Mouse (Mus musculus): ENCODE measurements around the gene Fbxl15. TPM values are rescaled to one million over a fixed set of nuclear protein-coding genes. Genes with fewer than 3 reads are reported as not detected.

Fbxl15 gene
- total and polyA plus RNA-seq, 2 experiments from 2014 or later: 37.2 to 50.3 TPM

DNA sequence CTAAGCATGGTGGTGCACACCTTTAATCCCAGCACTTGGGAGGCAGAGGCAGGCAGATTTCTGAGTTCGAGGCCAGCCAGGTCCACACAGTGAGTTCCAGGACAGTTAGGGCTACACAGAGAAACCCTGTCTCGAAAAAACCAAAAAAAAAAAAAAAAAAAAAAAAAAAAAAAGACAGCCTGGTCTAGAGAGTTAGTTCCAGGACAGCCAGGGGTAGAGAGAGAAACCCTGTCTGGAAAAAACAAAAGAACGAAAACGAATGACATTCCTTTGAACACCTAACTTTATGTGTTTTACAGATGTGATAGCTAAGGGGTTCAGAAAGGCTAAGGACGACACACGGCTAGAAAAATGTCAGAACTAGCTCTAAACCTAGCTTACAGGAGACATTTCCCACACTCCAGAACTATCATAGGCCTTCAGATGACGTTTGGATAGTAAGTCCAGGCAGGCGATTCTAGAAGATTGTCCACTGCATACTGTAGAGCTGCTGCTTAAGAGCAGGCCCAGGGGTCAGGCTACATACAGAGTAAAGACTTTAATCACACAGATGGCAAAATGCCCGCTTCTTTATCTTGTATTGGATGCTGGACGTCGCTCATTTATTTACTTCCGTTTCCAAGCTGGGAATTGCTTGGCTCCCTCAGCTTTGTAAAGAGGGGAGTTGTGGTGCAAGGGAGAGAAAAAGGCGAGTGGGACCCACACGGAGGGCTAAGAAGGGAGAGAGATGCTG, 20.1 kb downstream of the Fbxl15 start:
- Histone ChIP-seq H3K4me2 (ENCODE audit: low read depth) (peak overlapping the region; percentile 95), H3K27me3 (ENCODE audit: insufficient read depth, low read length) (no peaks in the 10 kb centered on the region), H3K4me3 (ENCODE audit: low read depth, low read length) (peak overlapping the region; percentile 78), H3K9ac (peak overlapping the region; percentile 95), H3K27ac (ENCODE audit: low read depth, low read length) (peak overlapping the region; percentile 94), H3K4me1 (ENCODE audit: insufficient read depth) (0 out of 2 replicates have a peak, but pooled peaks cover 4% of the 10 kb centered on the region), H3K36me3 (ENCODE audit: insufficient read depth) (no peaks in the 10 kb centered on the region), H3K9me3 (ENCODE audit: low read length) (no peaks in the 10 kb centered on the region)
- 26% methylated on average over 14 of the region's 14 CpGs for WGBS
- DNase-seq (no peak), ATAC-seq (no peak)
- TF ChIP-seq CTCF (IDR thresholded peaks at IDR 0.05; ENCODE audit: low read depth): no peak

DNA sequence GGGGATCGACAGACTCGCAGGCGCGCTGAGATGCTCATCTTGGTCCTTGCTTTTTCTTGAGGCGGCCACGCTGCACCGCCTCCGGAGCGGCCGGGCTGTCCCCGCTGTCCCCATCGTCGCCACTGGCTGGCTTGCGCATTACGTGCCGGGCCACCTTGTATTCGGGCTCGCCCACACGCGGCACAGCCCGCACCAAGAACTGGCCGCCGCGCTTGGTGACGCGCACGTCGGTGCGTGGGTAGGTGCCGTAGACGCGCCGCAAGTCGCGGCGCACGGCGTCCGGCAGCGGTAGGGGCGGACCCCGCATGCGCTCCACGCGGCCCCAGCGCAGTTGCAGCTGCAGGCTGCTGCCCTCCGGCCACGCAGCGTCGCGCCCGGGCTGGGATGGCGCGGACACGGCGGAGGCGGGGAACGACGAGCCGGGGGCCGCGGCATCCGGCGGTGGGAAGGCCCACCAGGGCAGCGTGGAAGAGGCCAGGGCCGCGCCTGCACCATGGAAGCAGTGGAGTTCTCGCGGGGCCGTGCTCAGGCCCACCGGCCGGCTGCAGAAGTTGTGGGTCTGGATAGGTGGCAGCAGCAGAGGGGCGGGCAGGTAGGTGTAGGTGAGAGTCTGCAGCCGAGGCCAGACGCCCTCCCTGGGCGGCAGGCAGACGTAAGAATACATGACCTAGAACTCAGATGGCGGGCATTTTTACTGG, 20.9 kb downstream of the Fbxl15 start:
- DNase-seq: peak; percentile 94
- H3K36me3 ChIP-seq (ENCODE audit: insufficient read depth): no peaks in the 10 kb centered on the region
- H3K9ac ChIP-seq: peak overlapping the region; percentile 95
- H3K4me1 ChIP-seq (ENCODE audit: insufficient read depth): 0 out of 2 replicates have a peak, but pooled peaks cover 4% of the 10 kb centered on the region
- H3K4me2 ChIP-seq (ENCODE audit: low read depth): peak overlapping the region; percentile 95
- peak overlapping the region; percentile 78 for H3K4me3 ChIP-seq (ENCODE audit: low read depth, low read length)
- H3K27me3 ChIP-seq (ENCODE audit: insufficient read depth, low read length): no peaks in the 10 kb centered on the region
- peak; percentile 17 for TF ChIP-seq CTCF (IDR thresholded peaks at IDR 0.05; ENCODE audit: low read depth)
- peak; percentile 98 for ATAC-seq
- H3K9me3 ChIP-seq (ENCODE audit: low read length): no peaks in the 10 kb centered on the region
- under 1% methylated on average over 69 of the region's 78 CpGs for WGBS
- H3K27ac ChIP-seq (ENCODE audit: low read depth, low read length): peak overlapping the region; percentile 94

DNA sequence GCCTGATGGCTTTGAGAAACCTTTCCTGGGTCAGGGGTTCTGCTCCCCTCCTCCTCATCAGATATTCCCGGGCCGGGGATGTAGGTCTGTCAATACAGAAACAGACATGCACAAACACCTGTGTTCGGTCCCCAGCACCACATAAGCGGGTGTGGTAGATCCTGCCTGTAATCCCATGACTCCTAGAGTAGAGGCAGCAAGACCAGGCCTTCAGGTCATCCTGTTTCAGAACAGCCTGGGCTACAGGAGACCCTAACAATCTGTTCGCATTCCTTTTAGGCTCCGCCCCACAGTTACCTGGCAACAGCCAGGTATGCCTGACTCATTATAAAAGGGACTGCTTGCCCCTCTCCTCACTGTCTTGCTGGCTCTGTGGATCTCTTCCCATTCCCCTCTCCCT, 21.6 kb downstream of the Fbxl15 start:
- WGBS: 26% methylated on average over 6 of the region's 6 CpGs
- peak overlapping the region; percentile 95 for H3K4me2 ChIP-seq (ENCODE audit: low read depth)
- 0 out of 2 replicates have a peak, but pooled peaks cover 4% of the 10 kb centered on the region for H3K4me1 ChIP-seq (ENCODE audit: insufficient read depth)
- ATAC-seq (no peak), DNase-seq (no peak)
- peak overlapping the region; percentile 94; the same call in 1 of the 2 replicates for H3K27ac ChIP-seq (ENCODE audit: low read depth, low read length)
- peak overlapping the region; percentile 95 for H3K9ac ChIP-seq
- peak overlapping the region; percentile 78 for H3K4me3 ChIP-seq (ENCODE audit: low read depth, low read length)
- H3K36me3 ChIP-seq (ENCODE audit: insufficient read depth): no peaks in the 10 kb centered on the region
- TF ChIP-seq CTCF (IDR thresholded peaks at IDR 0.05; ENCODE audit: low read depth): no peak
- H3K27me3 ChIP-seq (ENCODE audit: insufficient read depth, low read length): no peaks in the 10 kb centered on the region
- no peaks in the 10 kb centered on the region for H3K9me3 ChIP-seq (ENCODE audit: low read length)

DNA sequence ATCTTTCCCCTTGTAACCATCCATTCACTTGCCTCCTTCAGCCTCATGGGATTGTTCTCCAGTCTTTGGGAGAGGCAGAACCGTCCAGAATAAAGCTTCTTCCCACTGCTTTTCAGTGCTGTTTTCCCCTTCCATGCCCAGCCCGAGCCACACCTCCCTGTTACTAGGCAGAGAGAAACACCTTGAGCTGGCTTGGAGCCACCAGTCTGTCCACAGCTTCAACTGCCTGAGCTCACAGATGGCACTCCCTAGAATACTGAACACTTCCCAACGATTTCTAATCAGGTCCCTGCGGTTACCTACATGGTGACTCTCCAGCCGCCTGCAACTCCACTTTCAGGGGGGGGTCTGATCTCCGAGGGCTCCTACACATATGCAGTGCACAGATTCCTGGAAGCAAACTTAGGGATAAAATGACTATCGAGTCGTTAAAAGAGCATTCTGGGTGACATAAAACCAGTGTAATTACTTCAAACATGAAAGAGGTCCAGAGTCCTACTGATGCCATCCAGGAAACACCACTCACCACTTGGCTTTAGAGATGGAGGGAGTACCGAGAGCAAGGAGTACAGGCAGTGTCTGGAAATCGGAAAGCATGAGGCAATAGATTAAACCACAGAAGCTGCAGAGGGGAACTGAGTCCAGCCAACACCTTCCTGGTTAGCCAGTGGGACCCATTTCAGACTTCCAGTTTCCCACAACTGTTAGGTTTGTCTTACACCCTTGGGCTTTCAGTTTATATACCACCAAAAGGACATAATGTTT, 22.4 kb downstream of the Fbxl15 start, which contains the start of gene 2310034G01Rik:
Gene 2310034G01Rik (minus strand): TSS at position 135 of the 765 bp plus-strand sequence.
- no peaks in the 10 kb centered on the region for H3K27me3 ChIP-seq (ENCODE audit: insufficient read depth, low read length)
- peak within 1 kb of the TSS; percentile 78 for H3K4me3 ChIP-seq (ENCODE audit: low read depth, low read length)
- WGBS: 60% methylated on average over 10 of the region's 10 CpGs
- H3K9ac ChIP-seq: peak within 1 kb of the TSS; percentile 95
- DNase-seq (no peak), ATAC-seq (no peak)
- H3K4me2 ChIP-seq (ENCODE audit: low read depth): peak within 1 kb of the TSS; percentile 95
- no peaks in the 10 kb centered on the region for H3K36me3 ChIP-seq (ENCODE audit: insufficient read depth)
- H3K9me3 ChIP-seq (ENCODE audit: low read length): no peaks in the 10 kb centered on the region
- TF ChIP-seq CTCF (IDR thresholded peaks at IDR 0.05; ENCODE audit: low read depth): no peak
- H3K27ac ChIP-seq (ENCODE audit: low read depth, low read length): peak within 1 kb of the TSS; percentile 94
- H3K4me1 ChIP-seq (ENCODE audit: insufficient read depth): 0 out of 2 replicates have a peak, but pooled peaks cover 4% of the 10 kb centered on the region

DNA sequence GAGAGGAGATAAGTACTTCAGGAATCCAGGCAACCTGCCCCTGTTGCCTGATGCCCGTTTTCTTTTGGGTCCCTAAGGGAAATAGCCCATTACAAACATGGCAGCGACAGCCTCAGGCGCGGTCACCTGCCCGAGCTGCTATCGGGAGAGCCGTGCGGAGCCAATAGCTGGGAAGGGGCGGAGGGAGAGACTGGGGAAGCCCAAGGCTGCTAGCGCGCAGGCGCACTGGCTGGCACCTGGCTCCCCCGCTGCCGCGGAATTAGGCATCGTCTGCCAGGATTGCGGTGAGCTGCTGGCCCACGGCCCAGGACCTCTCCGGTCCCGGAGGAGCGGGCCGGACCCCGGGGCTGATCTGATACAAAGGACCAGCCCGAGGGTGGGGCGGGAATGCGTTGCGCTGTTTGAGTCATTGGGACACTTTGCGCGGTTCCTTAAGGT, 28.7 kb downstream of the Fbxl15 start:
- DNase-seq (peak; percentile 94), ATAC-seq (peak; percentile 99)
- no peak for TF ChIP-seq CTCF (IDR thresholded peaks at IDR 0.05; ENCODE audit: low read depth)
- Histone ChIP-seq H3K9me3 (ENCODE audit: low read length) (no peaks in the 10 kb centered on the region), H3K9ac (peak overlapping the region; percentile 76), H3K4me2 (ENCODE audit: low read depth) (peak overlapping the region; percentile 81), H3K36me3 (ENCODE audit: insufficient read depth) (no peaks in the 10 kb centered on the region), H3K4me3 (ENCODE audit: low read depth, low read length) (peak overlapping the region; percentile 59), H3K27ac (ENCODE audit: low read depth, low read length) (no peak overlapping the region), H3K4me1 (ENCODE audit: insufficient read depth) (peaks cover 5% of the 10 kb centered on the region), H3K27me3 (ENCODE audit: insufficient read depth, low read length) (no peaks in the 10 kb centered on the region)
- WGBS: under 1% methylated on average over 29 of the region's 29 CpGs

DNA sequence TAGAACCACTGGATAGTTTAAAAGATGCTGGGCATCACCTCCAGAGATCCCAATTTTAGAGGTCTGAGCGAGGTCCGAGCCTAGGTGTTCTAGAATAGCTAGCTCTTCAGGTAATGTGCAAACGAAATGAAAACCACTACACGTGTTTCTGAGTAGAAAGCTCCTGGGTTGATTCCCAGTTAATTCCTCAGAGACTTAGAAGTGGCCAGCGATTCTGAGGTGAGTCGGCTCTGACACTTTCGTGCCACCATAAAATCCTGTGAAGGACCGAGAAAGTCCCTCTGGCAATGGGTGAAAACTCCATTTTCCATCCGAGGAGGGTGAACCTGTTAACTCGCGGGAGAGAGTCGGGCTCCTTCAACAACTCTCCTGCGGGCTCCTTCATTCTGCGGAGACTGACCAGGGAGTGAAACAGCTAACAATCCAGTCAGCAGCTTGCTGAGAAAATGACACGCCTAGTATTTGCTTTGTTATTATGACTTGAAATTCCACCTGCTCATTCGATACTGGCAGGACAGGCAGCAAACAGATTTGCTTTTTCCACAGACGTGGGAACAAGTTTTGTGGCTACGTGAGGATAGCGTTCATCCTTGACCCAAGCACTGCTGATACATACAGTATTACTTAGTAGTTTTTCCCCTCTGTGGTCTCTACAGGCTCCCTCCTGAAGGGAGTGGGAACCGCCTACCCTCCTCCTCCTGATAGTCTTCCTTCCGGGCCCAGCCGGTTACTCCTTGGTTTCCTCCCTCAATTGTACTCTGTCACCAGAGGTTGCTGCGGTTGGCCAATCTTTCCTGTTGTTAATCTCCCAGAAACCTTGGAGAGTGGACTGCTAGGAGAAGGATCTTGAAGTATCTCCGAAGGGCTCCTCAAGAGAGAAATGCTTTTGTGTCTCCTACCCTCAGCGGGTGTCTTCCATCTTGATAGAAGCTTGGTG, 29.6 kb downstream of the Fbxl15 start:
- Histone ChIP-seq H3K4me2 (ENCODE audit: low read depth) (peak overlapping the region; percentile 81), H3K27me3 (ENCODE audit: insufficient read depth, low read length) (no peaks in the 10 kb centered on the region), H3K9ac (peak overlapping the region; percentile 76), H3K36me3 (ENCODE audit: insufficient read depth) (no peaks in the 10 kb centered on the region), H3K4me3 (ENCODE audit: low read depth, low read length) (peak overlapping the region; percentile 59), H3K4me1 (ENCODE audit: insufficient read depth) (peaks cover 5% of the 10 kb centered on the region), H3K9me3 (ENCODE audit: low read length) (no peaks in the 10 kb centered on the region), H3K27ac (ENCODE audit: low read depth, low read length) (no peak overlapping the region)
- TF ChIP-seq CTCF (IDR thresholded peaks at IDR 0.05; ENCODE audit: low read depth): no peak
- ATAC-seq (no peak), DNase-seq (peak; percentile 17)
- WGBS: 21% methylated on average over 25 of the region's 25 CpGs

All from forebrain, postnatal 0 days (tissue).